Mouse (Mus musculus) cerebellum, adult 2 months (tissue): ENCODE measurements around the gene Fbxo11.

Experiments used
- CTCF ChIP-seq: fragments of 200-500 bp; IDR thresholded peaks from 2 replicates; pipeline ENCODE4 v1.5.1; 2011; ENCODE audit warnings: low read depth, mild to moderate bottlenecking, control low read depth, low read length, moderate library complexity, borderline replicate concordance; ENCODE audit not compliant: insufficient read depth
- POLR2A ChIP-seq: fragments of 200-500 bp; IDR thresholded peaks from 2 replicates; pipeline ENCODE4 v1.6.1; 2011; ENCODE audit warnings: low read length, control low read depth, borderline replicate concordance; ENCODE audit not compliant: insufficient read depth

DNA sequence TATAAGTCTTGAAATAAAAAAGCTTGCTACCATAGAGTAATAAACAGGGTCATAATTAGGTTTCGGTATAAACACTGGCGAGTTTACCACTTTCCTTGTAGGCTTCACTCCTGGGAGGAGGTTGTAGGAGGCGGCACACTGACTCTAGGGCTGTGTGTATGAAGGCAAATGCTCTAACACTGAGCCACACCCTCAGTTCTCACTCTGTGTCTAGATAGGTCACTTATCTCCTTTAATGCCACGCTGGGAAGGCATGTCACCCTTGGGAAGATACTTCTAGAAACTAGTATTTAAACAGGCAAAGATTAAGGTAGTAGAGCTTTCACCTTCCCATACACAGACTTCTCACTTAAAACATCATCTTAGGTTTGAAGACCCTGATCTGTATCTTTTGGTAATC, 30.7 kb downstream of the Fbxo11 start:
- TF ChIP-seq CTCF: no peak
- no peak for TF ChIP-seq POLR2A
